Mouse (Mus musculus) right cerebral cortex, adult 18-20 months (tissue): ENCODE results near the gene Dlg2.
"Not testable (repeated sequence)": the region's sequence is repeated elsewhere in the genome, so short reads cannot be mapped to it uniquely, and the experiment has no call there.

Experiments
- DNase-seq: peaks from one replicate; pipeline ENCODE4 v3.0.0; 2022; ENCODE audit warnings: mixed read lengths

Dlg2 gene

GRCm38 (mm10) chr7:90843345-90844293 is 367.1 kb downstream of the Dlg2 start:
- DNase-seq = peak; percentile 22

- DNase-seq = not testable (repeated sequence)
Measured at GRCm38 (mm10) chr7:90876796-90877195, 400.3 kb downstream of the Dlg2 start.

- DNase-seq = no peak
Measured at GRCm38 (mm10) chr7:90882740-90883139, 406.3 kb downstream of the Dlg2 start.

GRCm38 (mm10) chr7:90886396-90887006 is 410.0 kb downstream of the Dlg2 start:
- peak; percentile 5 for DNase-seq

GRCm38 (mm10) chr7:90887007-90887720 is 410.7 kb downstream of the Dlg2 start:
- DNase-seq = peak; percentile 62

- peak; percentile 75 for DNase-seq
Measured at GRCm38 (mm10) chr7:90927441-90927840, 451.0 kb downstream of the Dlg2 start.

GRCm38 (mm10) chr7:90940726-90941125 is 464.3 kb downstream of the Dlg2 start:
- peak; percentile 8 for DNase-seq

- peak; percentile 12 for DNase-seq
Measured at GRCm38 (mm10) chr7:90947073-90947472, 470.6 kb downstream of the Dlg2 start.

- no peak for DNase-seq
Measured at GRCm38 (mm10) chr7:90949212-90949611, 472.7 kb downstream of the Dlg2 start.

GRCm38 (mm10) chr7:90977241-90977640 is 500.8 kb downstream of the Dlg2 start:
- no peak for DNase-seq

- no peak for DNase-seq
Measured at GRCm38 (mm10) chr7:90982069-90982468, 505.6 kb downstream of the Dlg2 start.

- no peak for DNase-seq
Measured at GRCm38 (mm10) chr7:91010655-91011054, 534.2 kb downstream of the Dlg2 start.

GRCm38 (mm10) chr7:91044998-91045741 is 568.7 kb downstream of the Dlg2 start:
- DNase-seq = peak; percentile 28

GRCm38 (mm10) chr7:91045742-91046098 is 569.2 kb downstream of the Dlg2 start:
- no peak for DNase-seq

- DNase-seq = peak; percentile 9
Measured at GRCm38 (mm10) chr7:91063297-91064040, 587.0 kb downstream of the Dlg2 start.

- peak; percentile 16 for DNase-seq
Measured at GRCm38 (mm10) chr7:91071751-91072707, 595.6 kb downstream of the Dlg2 start.

GRCm38 (mm10) chr7:91086071-91086470 is 609.6 kb downstream of the Dlg2 start:
- DNase-seq = no peak

GRCm38 (mm10) chr7:91089211-91089930 is 612.9 kb downstream of the Dlg2 start:
- DNase-seq = peak; percentile 60

GRCm38 (mm10) chr7:91090317-91090829 is 613.9 kb downstream of the Dlg2 start:
- peak; percentile 29 for DNase-seq
